Mouse (Mus musculus) 3T3-L1 (cell line): ENCODE measurements around the gene Mapkapk5.

Experiments
- DNase-seq: peaks from one replicate; pipeline ENCODE4 v3.0.0-alpha.2; 2015; ENCODE audit warnings: low read depth, low spot score

Gene Mapkapk5

DNA sequence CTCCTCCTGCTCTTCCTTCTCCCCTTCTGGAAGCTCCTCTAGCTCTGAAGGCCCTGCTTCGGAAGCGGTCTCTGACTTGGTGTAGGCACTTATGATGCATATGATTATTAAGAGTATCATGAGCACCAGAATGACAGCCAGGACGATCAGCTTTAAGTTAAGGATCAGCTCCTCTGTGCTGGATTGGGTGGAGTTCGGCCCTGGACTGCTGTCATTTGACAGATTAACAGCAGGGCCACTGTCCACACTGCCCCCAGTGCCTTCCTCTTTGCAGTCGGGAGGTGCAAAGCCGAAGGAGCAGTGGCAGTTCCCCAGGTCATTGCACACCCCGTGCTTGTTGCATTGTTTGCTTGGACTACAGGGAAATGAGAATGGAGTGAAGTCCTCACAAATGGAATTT lies 45.0 kb downstream of the Mapkapk5 start:
- DNase-seq = no peak

DNA sequence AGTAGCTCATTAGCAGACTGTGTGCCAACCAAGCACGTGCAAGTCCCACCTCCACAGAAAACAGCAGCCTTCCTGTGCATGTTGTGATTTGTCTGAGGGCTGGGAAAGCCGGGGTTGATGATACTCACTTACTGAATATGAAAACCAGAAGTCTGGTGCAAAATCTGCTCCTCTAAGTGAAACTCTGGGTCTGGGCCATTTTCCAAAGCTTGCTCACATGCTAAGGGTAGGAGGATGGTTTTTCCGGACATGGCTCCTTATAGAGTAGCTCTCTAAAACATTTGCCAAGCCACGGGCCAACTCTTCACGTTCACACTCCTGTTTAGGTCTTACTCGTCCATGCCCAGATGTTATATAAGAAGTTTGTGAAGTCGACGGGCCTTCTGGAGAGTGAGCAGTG lies 52.4 kb downstream of the Mapkapk5 start:
- no peak for DNase-seq

DNA sequence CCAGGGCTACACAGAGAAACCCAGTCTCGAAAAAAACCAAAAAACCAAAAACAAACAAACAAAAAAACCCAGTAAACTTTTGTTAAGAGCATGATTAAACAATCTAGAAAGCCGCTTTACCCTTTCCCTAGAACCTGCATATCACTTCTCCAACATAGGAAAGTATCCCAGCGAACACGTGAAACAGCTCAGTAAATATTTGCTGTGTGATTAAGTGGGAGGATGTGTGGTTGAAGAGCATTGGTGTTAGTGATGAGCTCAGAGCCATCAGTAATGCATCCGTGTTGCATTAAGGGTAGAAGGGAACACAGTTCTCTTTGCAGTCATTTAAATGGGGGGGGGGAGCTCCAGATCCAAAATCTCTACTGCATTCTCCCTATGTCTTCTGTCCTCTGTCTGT lies 60.9 kb downstream of the Mapkapk5 start:
- DNase-seq = no peak

DNA sequence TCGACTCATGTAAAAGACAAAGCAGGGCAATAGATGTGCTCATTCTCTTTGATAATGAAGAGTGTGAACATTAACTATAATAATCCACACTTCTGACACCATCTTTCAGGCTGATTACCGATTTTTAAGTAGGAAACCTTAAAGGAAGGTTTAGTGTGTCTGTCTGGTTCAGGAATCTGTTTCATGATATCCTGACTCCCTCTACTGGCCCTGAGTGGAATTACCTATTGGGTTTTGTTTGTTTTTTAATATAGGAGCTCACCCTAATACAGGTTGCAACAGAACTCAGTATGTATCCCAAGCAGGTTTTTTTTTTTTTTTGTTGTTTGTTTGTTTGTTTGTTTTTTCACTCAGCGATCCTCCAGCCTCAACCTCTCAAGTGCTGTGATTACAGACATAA lies 68.0 kb downstream of the Mapkapk5 start:
- peak; percentile 91 for DNase-seq

DNA sequence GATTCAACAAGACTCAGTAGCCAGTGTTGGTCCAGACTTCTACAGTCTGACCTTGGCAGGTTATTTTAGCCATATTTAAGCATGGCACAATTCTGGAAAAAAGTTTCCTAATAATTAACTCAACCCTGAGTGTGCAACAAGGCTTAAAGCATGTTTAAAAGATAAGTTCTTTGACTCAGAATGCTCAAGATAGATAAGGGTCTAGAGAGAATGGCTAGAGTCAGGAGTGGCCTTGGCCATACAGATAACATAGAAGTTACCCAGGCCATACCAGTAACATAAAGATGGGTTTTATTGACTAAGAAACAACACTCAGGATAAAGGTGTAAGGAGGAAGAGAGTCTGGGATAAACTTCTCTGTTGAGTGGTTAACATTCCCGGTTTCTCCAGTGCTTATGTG lies 69.7 kb downstream of the Mapkapk5 start:
- no peak for DNase-seq
